Mouse (Mus musculus) adrenal gland, adult 18-20 months (tissue): Measurements from ENCODE around the gene Aco2. TPM values are rescaled to one million over a fixed set of nuclear protein-coding genes. Genes with fewer than 3 reads are reported as not detected.
A peak's percentile ranks its signal among the peaks of the same experiment; 100 is the strongest.

Source experiments
- DNase-seq, 2 experiments: peaks; one replicate each; pipeline ENCODE4 v3.0.0; 2021 to 2022; ENCODE audit warnings: low spot score in 2 of 2
- total RNA-seq, 2 experiments: library from RNA; stranded (reverse); gene quantifications; 1 replicate in 1 of 2; 2 replicates in 1 of 2; pipeline ENCODE4 v1.2.3; 2021

Gene Aco2
- total RNA-seq, 2 experiments from 2014 or later, result 791 to 1,455 TPM

DNA sequence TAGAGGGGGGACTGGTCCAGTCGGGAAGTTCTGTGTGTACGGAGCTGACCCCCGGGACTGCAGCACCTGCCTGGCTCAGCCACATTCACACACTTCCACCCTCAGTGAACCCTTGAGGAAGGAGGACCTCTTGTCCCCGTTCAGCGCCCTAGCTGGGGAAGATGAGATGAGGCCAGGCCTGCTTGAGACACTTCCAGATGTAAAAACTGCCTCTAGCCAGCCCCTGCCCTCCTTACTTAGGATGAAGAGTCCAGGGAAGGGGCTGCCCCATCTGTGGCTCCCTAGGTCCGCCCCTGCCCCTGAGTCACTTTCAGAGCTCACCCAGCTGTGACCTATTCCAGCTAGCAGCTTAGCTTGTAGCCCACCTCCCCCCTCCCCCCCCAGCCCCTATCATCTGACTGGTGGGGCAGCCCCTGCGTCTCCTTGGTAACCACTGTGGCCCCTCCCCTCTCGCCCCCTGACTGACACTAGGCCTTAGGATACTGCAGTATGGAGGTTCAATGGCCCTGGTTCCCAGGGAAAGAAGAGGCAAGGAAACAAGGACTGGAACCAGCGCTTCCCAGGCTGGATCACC, 71.2 kb downstream of the Aco2 start:
- DNase-seq, result no peak

DNA sequence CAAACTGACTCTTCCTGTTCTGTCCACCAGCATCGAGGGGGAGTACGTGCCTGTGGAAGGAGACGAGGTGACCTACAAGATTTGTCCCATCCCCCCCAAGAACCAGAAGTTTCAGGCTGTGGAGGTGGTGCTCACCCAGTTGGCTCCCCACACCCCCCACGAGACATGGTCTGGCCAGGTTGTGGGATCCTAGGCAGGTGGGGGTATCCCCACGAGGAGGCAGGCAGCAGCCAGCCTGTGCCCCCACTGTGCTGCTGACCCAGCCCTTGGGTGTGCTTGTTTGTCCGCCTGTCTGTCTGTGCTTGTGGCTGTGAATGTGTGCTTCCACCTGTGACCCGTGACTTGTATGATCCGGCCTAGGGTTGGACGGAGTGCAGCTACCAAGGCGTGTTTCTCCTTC, 77.0 kb downstream of the Aco2 start:
- DNase-seq, result no peak

- DNase-seq, result no peak
Measured at GRCm38 (mm10) chr15:81949476-81950131, 77.5 kb downstream of the Aco2 start.

DNA sequence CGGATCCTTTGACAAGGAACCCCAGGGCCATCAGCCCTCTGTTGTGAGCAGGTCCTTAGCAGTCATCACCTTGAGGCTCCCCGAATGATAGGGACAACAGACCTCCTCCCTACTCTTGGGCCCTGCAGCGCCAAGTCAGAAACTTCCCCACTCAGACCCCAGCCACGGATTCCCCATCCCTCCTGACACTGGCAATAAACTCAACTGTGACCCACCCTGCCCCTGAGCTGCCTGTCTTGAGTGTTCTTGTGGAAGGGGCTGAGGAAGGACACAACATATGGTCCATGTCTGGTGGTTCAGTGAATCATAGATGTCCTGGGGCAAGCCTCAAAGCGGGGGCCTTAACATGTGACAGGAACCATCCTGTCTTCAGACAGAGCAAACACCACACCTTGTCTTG, 78.6 kb downstream of the Aco2 start:
- no peak for DNase-seq

DNA sequence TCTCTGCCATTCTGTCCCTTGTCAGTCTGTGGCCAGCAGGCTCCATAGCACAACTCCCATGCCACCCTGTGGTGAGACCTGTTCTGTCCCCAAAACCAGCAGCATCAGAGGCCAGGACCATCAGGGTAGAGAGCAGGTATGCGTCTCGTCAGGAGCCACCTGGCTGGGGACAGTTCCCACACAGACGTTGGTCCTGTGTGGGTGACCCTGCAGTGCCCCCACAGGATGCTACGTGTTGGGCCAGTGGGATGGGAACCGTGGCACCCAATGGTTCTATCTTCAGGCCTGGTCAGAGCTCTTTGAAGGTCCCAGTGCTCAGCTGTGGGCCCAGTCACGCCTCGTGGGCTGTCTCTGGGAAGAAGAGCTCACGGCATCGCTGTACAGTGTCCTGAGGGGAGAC, 79.0 kb downstream of the Aco2 start:
- DNase-seq, result no peak

GRCm38 (mm10) chr15:81952310-81952709, 80.2 kb downstream of the Aco2 start:
- no peak for DNase-seq

- no peak for DNase-seq
Measured at GRCm38 (mm10) chr15:81954151-81954583, 82.1 kb downstream of the Aco2 start.

GRCm38 (mm10) chr15:81954716-81955115, 82.6 kb downstream of the Aco2 start:
- DNase-seq, result no peak

DNA sequence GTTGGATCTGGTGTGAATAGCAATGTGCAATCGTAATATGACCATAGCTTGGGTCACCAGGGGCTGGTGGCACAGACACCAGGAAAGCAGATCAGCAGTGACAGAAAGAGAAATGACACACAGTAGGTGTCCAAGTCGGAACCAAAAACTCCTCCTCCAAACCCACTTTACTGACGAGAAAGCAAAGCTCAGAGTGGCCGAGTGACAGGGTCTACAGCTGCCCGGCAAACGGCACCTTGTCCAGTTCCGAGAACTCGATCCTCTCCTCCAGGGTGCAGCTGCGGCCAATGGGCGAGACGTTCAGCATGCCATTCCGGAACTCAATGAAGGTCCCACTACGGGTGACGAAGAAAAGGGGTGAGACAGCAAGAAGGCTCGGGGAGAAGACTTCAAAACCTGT, 83.3 kb downstream of the Aco2 start:
- DNase-seq, result no peak

GRCm38 (mm10) chr15:81956457-81956856, 84.3 kb downstream of the Aco2 start:
- peak; percentile 48 to 49 for DNase-seq

DNA sequence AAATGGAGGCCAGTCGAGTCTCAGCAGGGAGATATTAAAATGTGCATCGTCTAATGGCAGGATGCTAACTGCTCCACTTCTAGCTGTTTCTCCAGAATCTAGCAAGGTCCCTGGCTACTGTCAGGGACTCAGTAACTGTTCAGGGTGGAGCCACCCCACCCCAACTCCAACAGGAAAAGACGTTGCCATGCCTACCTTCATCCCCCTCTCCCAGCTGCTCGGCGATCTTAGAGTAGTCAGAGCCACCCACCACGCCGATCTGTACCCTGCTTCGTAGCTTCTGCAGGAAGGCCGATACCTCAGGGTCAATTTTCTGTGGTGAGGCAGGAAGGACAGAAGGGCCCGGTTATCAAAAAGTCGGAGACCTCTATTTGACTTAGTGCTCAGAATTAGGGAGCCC, 85.5 kb downstream of the Aco2 start:
- no peak for DNase-seq

GRCm38 (mm10) chr15:81958906-81959305, 86.8 kb downstream of the Aco2 start:
- no peak for DNase-seq

DNA sequence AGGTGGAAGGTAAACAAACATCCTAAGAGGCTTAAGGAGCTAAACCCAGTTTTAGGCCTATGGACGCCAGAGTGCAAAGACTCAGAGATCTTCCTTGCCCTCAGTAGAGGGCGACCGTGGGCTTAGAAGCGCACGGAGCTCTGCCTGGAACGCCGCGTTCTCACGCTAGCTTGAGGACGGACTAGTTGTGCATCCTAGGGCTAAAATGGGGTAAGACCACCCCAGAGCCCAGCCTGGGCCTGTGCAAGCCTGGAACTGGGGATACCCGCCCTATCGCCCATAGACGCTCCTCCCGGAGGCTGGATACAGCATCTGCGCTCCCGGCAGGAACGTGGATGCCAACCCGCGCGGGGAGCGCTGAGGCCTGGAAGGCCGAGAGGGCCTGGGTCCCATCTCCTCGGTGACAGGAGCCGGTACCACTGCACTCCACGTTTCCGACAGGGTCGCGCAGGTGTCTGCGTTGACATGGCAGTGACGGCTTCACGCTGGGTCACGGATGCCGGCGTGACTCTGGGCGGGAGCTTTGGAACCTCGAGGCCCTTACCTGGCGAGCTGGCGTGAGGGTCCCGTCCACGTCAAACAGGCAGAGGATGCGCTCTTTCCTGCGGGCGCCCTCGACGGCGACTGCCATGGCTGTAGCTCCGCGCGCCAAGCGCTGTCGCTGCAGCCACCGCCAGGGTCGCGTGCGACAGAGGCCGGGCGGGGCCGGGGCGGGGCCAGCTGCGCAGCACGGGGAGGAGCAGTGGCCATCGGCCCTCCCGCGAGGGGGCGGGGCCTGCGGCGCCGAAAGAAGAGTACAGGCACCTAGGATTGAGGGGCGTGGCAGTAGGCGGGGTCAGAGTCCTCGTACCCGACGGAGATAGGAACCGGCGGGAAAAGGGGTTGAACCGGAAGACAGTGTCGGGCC, 88.3 kb downstream of the Aco2 start, which contains the start of gene Pmm1:
TSS of gene Pmm1 (minus strand) at position 760 of the 907 bp plus-strand sequence.
- DNase-seq, result peak; percentile 95 to 97

GRCm38 (mm10) chr15:81961078-81961451, 89.0 kb downstream of the Aco2 start:
- no peak for DNase-seq

DNA sequence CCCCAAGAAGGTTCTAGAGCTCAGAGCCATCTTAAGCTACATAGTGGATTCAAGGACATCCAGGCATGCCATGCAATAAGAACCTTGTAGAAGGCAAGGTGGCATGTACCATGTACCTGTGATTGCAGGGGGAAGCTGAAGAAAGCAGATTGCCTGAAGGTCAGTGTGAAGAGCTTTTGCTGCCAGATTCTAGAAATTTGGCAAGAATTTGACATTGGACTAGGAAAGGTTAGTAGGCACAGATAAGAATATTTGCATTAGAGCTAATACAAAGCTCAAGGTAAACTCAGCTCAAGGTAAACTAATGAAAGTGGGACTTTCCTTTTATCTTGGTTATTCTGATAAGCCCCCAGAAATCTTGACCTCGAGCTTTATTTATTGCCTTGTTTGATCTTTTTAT, 92.2 kb downstream of the Aco2 start:
- DNase-seq, result no peak

Other genes starting within 250 kb of the Aco2 start
- 10 to 100 TPM; 18.2 to 18.5 TPM for gene L3mbtl2, start 208.4 kb upstream of the Aco2 start, total RNA-seq
- gene Chadl, start 175.0 kb upstream of the Aco2 start, total RNA-seq, result 1 to 10 TPM; 1.8 to 3.0 TPM
- gene Zc3h7b, start 127.3 kb upstream of the Aco2 start, total RNA-seq, result 10 to 100 TPM; 68.9 to 69.9 TPM
- gene Rangap1, start 126.8 kb upstream of the Aco2 start, total RNA-seq, result 10 to 100 TPM; 69.7 to 70.0 TPM
- gene Tef, start 69.9 kb upstream of the Aco2 start, total RNA-seq, result 10 to 100 TPM; 45.0 to 46.9 TPM
- gene Tob2, start 13.5 kb upstream of the Aco2 start, total RNA-seq, result 100 to 1,000 TPM; 103 to 121 TPM
- gene Phf5a, start 398 bp upstream of the Aco2 start, total RNA-seq, result 10 to 100 TPM; 54.3 to 55.6 TPM
- gene Polr3h, start 53.9 kb downstream of the Aco2 start, total RNA-seq, result 10 to 100 TPM; 16.2 to 19.9 TPM
- gene Csdc2, start 64.5 kb downstream of the Aco2 start, total RNA-seq, result 1 to 10 TPM; 6.9 to 9.2 TPM
- gene Pmm1, start 88.6 kb downstream of the Aco2 start, total RNA-seq, result 10 to 100 TPM; 58.0 to 85.4 TPM
- not detected for gene 1700029P11Rik, start 108.2 kb downstream of the Aco2 start, total RNA-seq
- gene Xrcc6, start 115.5 kb downstream of the Aco2 start, total RNA-seq, result 10 to 100 TPM; 55.8 to 88.9 TPM
- 100 to 1,000 TPM in 1 of 2 experiments, 10 to 100 TPM in 1; 52.7 to 123 TPM for gene Desi1, start 161.6 kb downstream of the Aco2 start, total RNA-seq
- gene Snu13, start 175.3 kb downstream of the Aco2 start, total RNA-seq, result 10 to 100 TPM; 80.5 to 99.1 TPM
- not detected for gene 4930407I10Rik, start 186.8 kb downstream of the Aco2 start, total RNA-seq
- 1 to 10 TPM in 1 of 2 experiments, under 1 TPM in 1; 0.58 to 4.1 TPM for gene Mei1, start 197.7 kb downstream of the Aco2 start, total RNA-seq